Mouse (Mus musculus): Measurements from ENCODE around the gene Numb.

DNA sequence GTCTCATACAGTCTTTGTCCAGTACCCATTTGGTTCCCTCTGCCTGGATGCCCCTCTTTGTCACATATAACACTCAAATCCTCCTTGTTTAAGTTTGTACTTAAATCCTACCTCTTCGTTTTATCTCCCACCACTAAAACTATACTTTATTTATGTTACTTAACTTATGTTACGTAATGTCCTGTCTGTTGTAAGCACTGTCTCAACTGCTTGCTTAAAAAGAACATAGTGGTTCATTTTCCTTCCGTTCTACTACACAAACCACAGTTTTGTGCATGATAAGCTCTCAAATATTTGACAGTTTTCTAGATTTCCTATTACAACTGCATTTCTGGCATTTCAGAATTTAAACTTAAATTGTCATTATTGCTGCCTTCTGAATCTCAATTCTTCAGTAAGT is 59.9 kb downstream of the Numb start:
- no peak for TF ChIP-seq GABPA (IDR thresholded peaks at IDR 0.05; ENCODE audit: low read depth, low read length)
- TF ChIP-seq CTCF (IDR thresholded peaks at IDR 0.05 in 2 of 3, conservative IDR thresholded peaks at IDR 0.05 in 1 of 3; ENCODE audit: control insufficient read depth in 1 of 3, insufficient read depth in 1 of 3, low read depth in 2 of 3, low read length in 3 of 3, poor library complexity in 1 of 3, severe bottlenecking in 1 of 3), result no peak
- no peak for TF ChIP-seq POLR2A (IDR thresholded peaks at IDR 0.05; ENCODE audit: control insufficient read depth in 1 of 2, insufficient read depth in 1 of 2, low read depth in 1 of 2, low read length in 2 of 2, poor library complexity in 1 of 2)
- no peak for TF ChIP-seq ZNF384 (IDR thresholded peaks at IDR 0.05; ENCODE audit: low read depth, low read length)
- no peak for TF ChIP-seq E2F4 (IDR thresholded peaks at IDR 0.05; ENCODE audit: borderline replicate concordance, low read depth, low read length)
- peak in 1 of 2 experiments; percentile 26; a peak in 1 of 4 replicates for TF ChIP-seq EP300 (IDR thresholded peaks at IDR 0.05; ENCODE audit: low read depth in 1 of 2, low read length in 2 of 2)
- no peak for TF ChIP-seq ETS1 (IDR thresholded peaks at IDR 0.05; ENCODE audit: low read depth, low read length)
- no peak for TF ChIP-seq POLR2AphosphoS2 (IDR thresholded peaks at IDR 0.05; ENCODE audit: low read length)
- no peak for TF ChIP-seq MAFK (IDR thresholded peaks at IDR 0.05; ENCODE audit: borderline replicate concordance, low read depth, low read length)

Data from MEL (cell line).